Mouse (Mus musculus) lung, embryonic 14.5 days (tissue): ENCODE results near the gene Exosc2. TPM values are rescaled to one million over a fixed set of nuclear protein-coding genes. Genes with fewer than 3 reads are reported as not detected.
"Not testable (repeated sequence)": the region's sequence is repeated elsewhere in the genome, so short reads cannot be mapped to it uniquely, and the experiment has no call there.

Experiments used
- ATAC-seq: fragments of 200-750 bp; cut with Nextera tagmentation; 2 replicates; pipeline ENCODE4 v1.8.0; 2017; ENCODE audit warnings: mild to moderate bottlenecking, moderate TSS enrichment, moderate library complexity; ENCODE audit not compliant: insufficient read depth
- DNase-seq: peaks from one replicate; pipeline ENCODE4 v3.0.0-alpha.2; 2015
- H3K27ac ChIP-seq: fragments of 300-500 bp; sonication (generic); 2 replicates; pipeline ENCODE4 v1.5.1; 2014; ENCODE audit warnings: low read depth, mild to moderate bottlenecking, moderate library complexity
- H3K27me3 ChIP-seq: fragments of 300-500 bp; sonication (generic); 2 replicates; pipeline ENCODE4 v1.6.1; 2014; ENCODE audit warnings: low read length, control low read depth; ENCODE audit not compliant: insufficient read depth
- H3K36me3 ChIP-seq: fragments of 300-500 bp; sonication (generic); 2 replicates; pipeline ENCODE4 v1.6.1; 2014; ENCODE audit warnings: control low read depth; ENCODE audit not compliant: insufficient read depth
- H3K4me1 ChIP-seq: fragments of 300-500 bp; sonication (generic); 2 replicates; pipeline ENCODE4 v1.6.1; 2014; ENCODE audit warnings: antibody characterized with exemption, control low read depth; ENCODE audit not compliant: insufficient read depth
- H3K4me2 ChIP-seq: fragments of 300-500 bp; sonication (generic); 2 replicates; pipeline ENCODE4 v1.6.1; 2014; ENCODE audit warnings: mild to moderate bottlenecking
- H3K4me3 ChIP-seq: fragments of 300-500 bp; sonication (generic); 2 replicates; pipeline ENCODE4 v1.5.1; 2014; ENCODE audit warnings: low read depth, low read length
- H3K9ac ChIP-seq: fragments of 300-500 bp; sonication (generic); 2 replicates; pipeline ENCODE4 v1.6.1; 2014
- H3K9me3 ChIP-seq: fragments of 300-500 bp; sonication (generic); 2 replicates; pipeline ENCODE4 v1.6.1; 2016; ENCODE audit warnings: low read depth, low read length, control low read depth
- CTCF ChIP-seq: IDR thresholded peaks from 2 replicates; pipeline ENCODE4 v1.5.1; 2016; ENCODE audit warnings: antibody characterized with exemption, low read depth
- WGBS: fragments of 180-500 bp; shearing (Covaris S2); extraction: QIAGEN DNeasy Blood & Tissue Kit; methylation state at CpG from one replicate; pipeline ENCODE4 v1.1.7; 2014; 5-methylcytosine and 5-hydroxymethylcytosine counted together
- polyA plus RNA-seq: library from polyadenylated mRNA; unstranded; fragments of >200 nt; fragmentation: Nextera tagmentation; extraction: Ambion mirVana; gene quantifications from 2 replicates; pipeline ENCODE4 v1.2.1, GENCODE M21; 2014

Gene Exosc2
- polyA plus RNA-seq, 1 experiment from 2014 or later, result 70.4 TPM

DNA sequence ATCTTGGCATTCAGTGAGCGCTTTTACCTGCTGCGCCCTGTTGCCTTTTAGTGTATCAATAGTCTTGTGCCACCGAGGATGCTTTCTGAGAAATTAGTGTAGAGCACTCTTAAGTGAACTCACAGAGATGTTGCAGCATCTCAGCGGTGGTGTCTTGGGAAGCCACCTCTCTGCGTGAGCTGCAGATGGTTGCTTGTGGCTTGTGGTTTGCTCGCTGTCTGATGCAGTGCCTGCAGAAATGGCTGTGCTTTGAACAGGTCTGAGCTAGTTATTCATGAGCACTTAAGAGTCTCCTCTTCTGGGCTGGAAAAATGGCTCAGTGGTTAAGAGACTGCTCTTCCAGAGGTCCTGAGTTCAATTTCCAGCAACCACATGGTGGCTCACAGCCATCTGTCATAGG is 8.1 kb downstream of the Exosc2 start:
- no peak overlapping the region for H3K27ac ChIP-seq
- no peak overlapping the region for H3K9ac ChIP-seq
- no peaks in the 10 kb centered on the region for H3K27me3 ChIP-seq
- ATAC-seq (no peak), DNase-seq (no peak)
- no peaks in the 10 kb centered on the region for H3K9me3 ChIP-seq
- H3K4me2 ChIP-seq, result no peak overlapping the region
- no peak overlapping the region for H3K4me3 ChIP-seq
- peaks cover 76% of the 10 kb centered on the region for H3K36me3 ChIP-seq
- H3K4me1 ChIP-seq, result no peaks in the 10 kb centered on the region
- 91% methylated on average over 6 of the region's 6 CpGs for WGBS
- no peak for TF ChIP-seq CTCF

DNA sequence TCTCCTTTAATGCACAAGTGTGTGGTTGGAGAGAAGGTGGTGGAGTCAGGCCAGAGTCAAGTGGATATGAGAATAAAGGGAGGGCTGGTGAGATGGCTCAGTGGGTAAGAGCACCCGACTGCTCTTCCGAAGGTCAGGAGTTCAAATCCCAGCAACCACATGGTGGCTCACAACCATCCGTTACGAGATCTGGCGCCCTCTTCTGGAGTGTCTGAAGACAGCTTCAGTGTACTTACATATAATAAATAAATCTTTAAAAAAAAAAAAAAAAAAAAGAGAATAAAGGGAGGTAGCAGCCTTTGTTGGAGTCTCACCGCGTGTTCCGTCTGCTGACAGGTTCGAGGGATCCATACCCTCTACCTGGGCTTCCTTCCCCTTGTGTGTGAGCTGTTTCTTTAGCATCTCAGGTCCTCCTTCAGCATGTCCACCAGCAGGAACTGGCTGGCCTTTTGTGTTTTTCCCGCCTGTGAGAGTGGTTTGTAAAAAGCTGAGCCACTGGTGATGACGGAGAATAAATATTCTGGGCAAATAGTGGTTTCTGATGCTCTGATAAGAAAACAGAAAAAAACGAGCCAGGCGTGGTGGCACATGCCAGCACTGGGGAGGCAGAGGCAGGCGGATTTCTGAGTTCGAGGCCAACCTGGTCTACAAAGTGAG is 10.7 kb downstream of the Exosc2 start:
- H3K27ac ChIP-seq, H3K4me3 ChIP-seq, H3K9me3 ChIP-seq, H3K27me3 ChIP-seq, H3K4me2 ChIP-seq, DNase-seq, H3K9ac ChIP-seq, H3K4me1 ChIP-seq, ATAC-seq: not testable (repeated sequence)
- H3K36me3 ChIP-seq, result peaks cover 50% of the 10 kb centered on the region
- 82% methylated on average over 15 of the region's 15 CpGs for WGBS

DNA sequence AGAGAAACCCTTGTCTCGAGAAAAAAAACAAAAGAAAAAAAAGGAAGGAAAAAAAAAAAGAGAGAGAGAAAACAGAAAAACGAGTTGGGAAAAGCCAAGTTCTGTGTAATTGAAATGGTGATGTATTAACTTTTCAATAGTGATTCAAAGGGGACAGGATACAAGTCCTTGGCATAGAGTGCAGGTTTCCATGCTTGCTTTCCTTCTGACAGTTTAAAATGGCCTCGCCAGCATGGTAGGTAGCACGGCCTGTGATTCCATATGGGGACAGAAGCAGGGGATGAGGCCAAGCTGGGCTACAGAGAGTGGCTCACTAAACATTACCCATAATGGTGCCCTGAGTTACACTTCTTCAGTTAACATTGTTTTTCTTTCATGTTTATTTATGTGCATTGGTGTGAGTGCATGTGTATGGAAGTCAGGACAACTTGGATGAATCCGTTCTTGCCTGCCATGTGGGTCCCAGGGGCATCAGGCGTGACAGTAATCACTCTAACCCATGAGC is 11.3 kb downstream of the Exosc2 start:
- DNase-seq (no peak), ATAC-seq (no peak)
- peaks cover 44% of the 10 kb centered on the region for H3K36me3 ChIP-seq
- 86% methylated on average over 6 of the region's 6 CpGs for WGBS
- H3K4me1 ChIP-seq, result no peaks in the 10 kb centered on the region
- H3K4me3 ChIP-seq, result no peak overlapping the region
- H3K4me2 ChIP-seq, result no peak overlapping the region
- no peak overlapping the region for H3K9ac ChIP-seq
- H3K27me3 ChIP-seq, result no peaks in the 10 kb centered on the region
- TF ChIP-seq CTCF, result no peak
- no peaks in the 10 kb centered on the region for H3K9me3 ChIP-seq
- no peak overlapping the region for H3K27ac ChIP-seq

GRCm38 (mm10) chr2:31683666-31684065 is 13.2 kb downstream of the Exosc2 start:
- Histone ChIP-seq H3K4me1 (no peaks in the 10 kb centered on the region), H3K9me3 (no peaks in the 10 kb centered on the region), H3K27me3 (no peaks in the 10 kb centered on the region), H3K4me2 (no peak overlapping the region), H3K36me3 (peaks cover 27% of the 10 kb centered on the region), H3K4me3 (no peak overlapping the region), H3K9ac (no peak overlapping the region), H3K27ac (no peak overlapping the region)
- TF ChIP-seq CTCF, result peak; percentile 78
- WGBS, result 23% methylated on average over 2 of the region's 2 CpGs
- peak; percentile 91 for DNase-seq
- no peak for ATAC-seq

- ATAC-seq, result peak; percentile 99
- under 1% methylated on average over 64 of the region's 64 CpGs for WGBS
- H3K9ac ChIP-seq, result peak within 1 kb of the TSS; percentile 73
- H3K36me3 ChIP-seq, result 0 out of 2 replicates have a peak, but pooled peaks cover 7% of the 10 kb centered on the region
- peak within 1 kb of the TSS; percentile 98 for H3K4me3 ChIP-seq
- TF ChIP-seq CTCF, result peak; percentile 52
- peak; percentile 98 for DNase-seq
- H3K9me3 ChIP-seq, result no peaks in the 10 kb centered on the region
- H3K4me1 ChIP-seq, result 0 out of 2 replicates have a peak, but pooled peaks cover 3% of the 10 kb centered on the region
- no peaks in the 10 kb centered on the region for H3K27me3 ChIP-seq
- H3K4me2 ChIP-seq, result peak within 1 kb of the TSS; percentile 82
- peak within 1 kb of the TSS; percentile 93 for H3K27ac ChIP-seq
These were observed 17.8 kb downstream of the Exosc2 start, which contains the start of gene Abl1 for GRCm38 (mm10) chr2:31688074-31688925. Gene Abl1 (plus strand): TSS chr2:31688376.

DNA sequence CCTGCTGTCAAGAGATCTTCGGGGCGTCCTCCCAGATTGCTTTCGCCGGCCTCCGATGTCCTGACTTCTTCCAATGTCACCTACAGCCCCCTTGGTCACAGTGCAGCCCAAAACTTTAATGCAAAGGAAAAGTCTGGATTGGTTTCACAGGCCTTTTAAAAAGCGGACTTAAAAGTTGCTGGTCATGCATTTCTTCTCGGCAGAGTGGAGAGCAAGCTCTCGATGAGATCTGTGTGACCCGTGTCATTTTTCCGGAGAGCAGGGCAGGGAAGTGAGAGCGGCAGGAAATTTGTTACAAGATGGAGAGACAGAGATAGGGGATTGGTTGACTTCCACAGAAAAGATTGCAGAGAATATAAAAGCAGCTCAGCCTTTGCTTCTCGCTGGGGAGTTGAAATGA is 18.5 kb downstream of the Exosc2 start:
- H3K4me3 ChIP-seq, result peak overlapping the region; percentile 98
- DNase-seq (peak; percentile 28), ATAC-seq (no peak)
- H3K4me2 ChIP-seq, result peak overlapping the region; percentile 82
- no peak for TF ChIP-seq CTCF
- no peaks in the 10 kb centered on the region for H3K9me3 ChIP-seq
- 0 out of 2 replicates have a peak, but pooled peaks cover 3% of the 10 kb centered on the region for H3K4me1 ChIP-seq
- peak overlapping the region; percentile 73 for H3K9ac ChIP-seq
- H3K36me3 ChIP-seq, result 0 out of 2 replicates have a peak, but pooled peaks cover 7% of the 10 kb centered on the region
- H3K27ac ChIP-seq, result peak overlapping the region; percentile 93; the same call in 1 of the 2 replicates
- WGBS, result under 1% methylated on average over 12 of the region's 12 CpGs
- H3K27me3 ChIP-seq, result no peaks in the 10 kb centered on the region

GRCm38 (mm10) chr2:31690063-31690462 is 19.5 kb downstream of the Exosc2 start:
- H3K9ac ChIP-seq, result peak overlapping the region; percentile 14; the same call in 1 of the 2 replicates
- no peaks in the 10 kb centered on the region for H3K9me3 ChIP-seq
- H3K4me3 ChIP-seq, result peak overlapping the region; percentile 98
- TF ChIP-seq CTCF, result no peak
- WGBS, result 31% methylated on average over 3 of the region's 3 CpGs
- ATAC-seq (no peak), DNase-seq (peak; percentile 46)
- 0 out of 2 replicates have a peak, but pooled peaks cover 7% of the 10 kb centered on the region for H3K36me3 ChIP-seq
- no peak overlapping the region for H3K27ac ChIP-seq
- peak overlapping the region; percentile 82 for H3K4me2 ChIP-seq
- no peaks in the 10 kb centered on the region for H3K27me3 ChIP-seq
- H3K4me1 ChIP-seq, result 0 out of 2 replicates have a peak, but pooled peaks cover 3% of the 10 kb centered on the region
